Mouse (Mus musculus): Measurements from ENCODE around the gene Mup8. TPM values are rescaled to one million over a fixed set of nuclear protein-coding genes. Genes with fewer than 3 reads are reported as not detected.
"Not testable (repeated sequence)": the region's sequence is repeated elsewhere in the genome, so short reads cannot be mapped to it uniquely, and the experiment has no call there.

The Mup8 gene
- total RNA-seq (2021), result not detected
- long read RNA-seq, experiment 1, result 0 reads
- long read RNA-seq, experiment 2, result 0 reads

- intact Hi-C loops (cut with DNase I); DNase-seq (ENCODE audit: low spot score in 2 of 2): not testable (repeated sequence)
These were observed at the start of gene Mup8 for GRCm38 (mm10) chr4:60222499-60222898. Gene Mup8, minus strand, starts transcription at chr4:60222599.

DNA sequence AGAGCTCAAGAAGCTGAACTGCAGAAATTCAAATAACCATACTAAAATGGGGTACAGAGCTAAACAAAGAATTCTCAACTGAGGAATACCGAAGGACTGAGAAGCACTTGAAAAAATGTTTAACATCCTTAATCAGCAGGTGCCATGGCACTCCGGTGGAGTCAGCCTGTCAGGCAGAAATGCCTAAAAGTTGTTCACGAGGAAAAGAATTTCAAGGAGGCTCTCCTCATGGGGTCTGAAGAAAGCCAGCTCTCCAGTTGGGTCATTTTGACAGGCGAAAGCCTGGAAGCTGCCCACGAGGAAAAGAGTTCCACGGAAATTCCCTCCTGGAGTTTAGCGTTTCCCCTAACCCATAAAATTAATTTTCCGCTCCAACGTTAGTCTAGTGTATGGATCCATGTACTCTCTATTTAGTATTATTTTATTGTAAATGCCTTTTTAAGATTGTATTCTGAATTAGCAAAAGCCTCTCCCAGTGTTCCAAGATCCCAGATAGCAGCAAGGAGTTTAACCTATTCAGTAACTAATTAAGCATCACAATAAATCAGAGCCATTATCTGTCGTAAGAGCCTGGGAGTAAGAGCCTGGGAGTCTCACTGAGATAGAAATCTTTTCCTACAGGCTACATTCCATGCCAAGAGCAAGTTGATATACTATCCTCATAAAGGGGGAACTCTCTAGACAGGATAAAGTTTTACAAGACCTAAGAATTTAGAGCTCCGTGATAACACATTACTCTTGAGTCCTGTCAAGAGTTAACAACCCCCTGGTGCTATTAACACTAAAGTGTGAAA is 43.8 kb upstream of the Mup8 start:
- intact Hi-C loops (cut with DNase I), result not testable (repeated sequence)

GRCm38 (mm10) chr4:60262706-60263105 is 40.3 kb upstream of the Mup8 start:
- DNase-seq (ENCODE audit: low spot score in 2 of 2); intact Hi-C loops (cut with DNase I): not testable (repeated sequence)

More for the DNA sequence above, 43.8 kb upstream of the Mup8 start:
- DNase-seq (ENCODE audit: low spot score in 2 of 2), result not testable (repeated sequence)

Other genes with a start within 250 kb of the Mup8 start
- gene Mup7, start 152.1 kb downstream of the Mup8 start, total RNA-seq (2021), result not detected
- gene Mup2, start 68.3 kb downstream of the Mup8 start, total RNA-seq (2021), result not detected
- not detected for gene Mup9, start 199.4 kb upstream of the Mup8 start, total RNA-seq (2021)

All from left cerebral cortex, postnatal 14 days (tissue).